Mouse (Mus musculus) ES-Bruce4 (cell line): ENCODE results near the gene Gm10644.

Source experiments
- CTCF ChIP-seq: IDR thresholded peaks from one replicate; pipeline ENCODE4 v1.8.1; 2011; ENCODE audit warnings: low read depth, low read length
- EP300 ChIP-seq: IDR thresholded peaks from 2 replicates; pipeline ENCODE4 v1.6.1; 2011; ENCODE audit warnings: low read depth, low read length; ENCODE audit not compliant: insufficient read depth
- POLR2A ChIP-seq: IDR thresholded peaks from one replicate; pipeline ENCODE4 v1.8.1; 2011; ENCODE audit warnings: low read length; ENCODE audit not compliant: insufficient read depth

- TF ChIP-seq CTCF (no peak), POLR2A (no peak), EP300 (no peak)
These were observed 16.1 kb upstream of the Gm10644 start for GRCm38 (mm10) chr8:83971121-83971520.
